Mouse (Mus musculus): ENCODE results near the gene Desi1. TPM values are rescaled to one million over a fixed set of nuclear protein-coding genes. Genes with fewer than 3 reads are reported as not detected.

Desi1 gene
- total and polyA plus RNA-seq, 3 experiments, result 10.0 to 47.3 (median 10.9) TPM

- peaks cover 13 to 21% of the 10 kb centered on the region in 2 experiments for H3K4me1 ChIP-seq (ENCODE audit: control insufficient read depth in 1 of 2, insufficient read depth in 2 of 2)
- no peak for DNase-seq (ENCODE audit: extremely low read depth)
- no peak overlapping the region for H3K27ac ChIP-seq (ENCODE audit: insufficient read depth, low read depth)
- H3K9me3 ChIP-seq (replicated peaks; ENCODE audit: low read length), result peaks cover 5% of the 10 kb centered on the region
- dilution Hi-C loops (cut with MboI; ENCODE audit: extremely low pct_ligation_motif_present, extremely low pct_unique_long_range_greater_than_20kb, low sequenced_read_pairs) (no loop called here), in situ Hi-C loops (cut with MboI; ENCODE audit: low pct_ligation_motif_present, low pct_unique_long_range_greater_than_20kb, low sequenced_read_pairs) (loop anchor here (5.0 kb wide), 1 partner anchor 46 kb away; no protein-coding TSS in a partner anchor)
- H3K4me2 ChIP-seq (ENCODE audit: insufficient read depth, low read depth, poor library complexity, severe bottlenecking), result no peak overlapping the region
- TF ChIP-seq CTCF (conservative IDR thresholded peaks at IDR 0.05 in 1 of 2, IDR thresholded peaks at IDR 0.05 in 1 of 2; ENCODE audit: low read depth in 2 of 2, low read length in 2 of 2) (peak in 1 of 2 experiments; percentile 9; a peak in 1 of 4 replicates), IRF4 (IDR thresholded peaks at IDR 0.05; ENCODE audit: low read depth, low read length) (no peak), SMC3 (IDR thresholded peaks at IDR 0.05; ENCODE audit: low read depth, low read length) (no peak), CHD2 (IDR thresholded peaks at IDR 0.05; ENCODE audit: low read length) (no peak), MXI1 (IDR thresholded peaks at IDR 0.05; ENCODE audit: low read depth, low read length) (no peak), RCOR1 (conservative IDR thresholded peaks at IDR 0.05; ENCODE audit: low read depth, low read length) (no peak), USF2 (conservative IDR thresholded peaks at IDR 0.05; ENCODE audit: low read depth, low read length) (no peak), MAFK (IDR thresholded peaks at IDR 0.05; ENCODE audit: insufficient replicate concordance, low read length) (no peak)
- no peaks in the 10 kb centered on the region for H3K79me2 ChIP-seq (replicated peaks; ENCODE audit: control insufficient read depth, extremely low read depth, insufficient read depth, poor library complexity, severe bottlenecking)
- H3K4me3 ChIP-seq (replicated peaks in 1 of 3; ENCODE audit: low read depth in 2 of 3, low read length in 2 of 3, poor library complexity in 1 of 3), result no peak overlapping the region
- H3K27me3 ChIP-seq (replicated peaks), result no peaks in the 10 kb centered on the region
- H3K9ac ChIP-seq (ENCODE audit: insufficient read depth, low read depth), result no peak overlapping the region
- peaks cover 54 to 72% of the 10 kb centered on the region in 2 experiments for H3K36me3 ChIP-seq (replicated peaks in 1 of 2; ENCODE audit: control insufficient read depth in 1 of 2, insufficient read depth in 1 of 2, low read length in 1 of 2)
Measured at GRCm38 (mm10) chr15:81951159-81951558, 82.5 kb downstream of the Desi1 start.

DNA sequence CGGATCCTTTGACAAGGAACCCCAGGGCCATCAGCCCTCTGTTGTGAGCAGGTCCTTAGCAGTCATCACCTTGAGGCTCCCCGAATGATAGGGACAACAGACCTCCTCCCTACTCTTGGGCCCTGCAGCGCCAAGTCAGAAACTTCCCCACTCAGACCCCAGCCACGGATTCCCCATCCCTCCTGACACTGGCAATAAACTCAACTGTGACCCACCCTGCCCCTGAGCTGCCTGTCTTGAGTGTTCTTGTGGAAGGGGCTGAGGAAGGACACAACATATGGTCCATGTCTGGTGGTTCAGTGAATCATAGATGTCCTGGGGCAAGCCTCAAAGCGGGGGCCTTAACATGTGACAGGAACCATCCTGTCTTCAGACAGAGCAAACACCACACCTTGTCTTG lies 82.9 kb downstream of the Desi1 start:
- H3K27me3 ChIP-seq (replicated peaks), result no peaks in the 10 kb centered on the region
- H3K4me1 ChIP-seq (ENCODE audit: control insufficient read depth in 1 of 2, insufficient read depth in 2 of 2), result peaks cover 13 to 21% of the 10 kb centered on the region in 2 experiments
- no peak for TF ChIP-seq NRF1 (IDR thresholded peaks at IDR 0.05; ENCODE audit: low read depth, low read length)
- no peak for TF ChIP-seq USF2 (conservative IDR thresholded peaks at IDR 0.05; ENCODE audit: low read depth, low read length)
- no peak overlapping the region for H3K4me3 ChIP-seq (replicated peaks in 1 of 3; ENCODE audit: low read depth in 2 of 3, low read length in 2 of 3, poor library complexity in 1 of 3)
- dilution Hi-C loops (cut with MboI; ENCODE audit: extremely low pct_ligation_motif_present, extremely low pct_unique_long_range_greater_than_20kb, low sequenced_read_pairs) (no loop called here), in situ Hi-C loops (cut with MboI; ENCODE audit: low pct_ligation_motif_present, low pct_unique_long_range_greater_than_20kb, low sequenced_read_pairs) (loop anchor here (5.0 kb wide), 1 partner anchor 47 kb away; no protein-coding TSS in a partner anchor)
- no peak for DNase-seq (ENCODE audit: extremely low read depth)
- H3K79me2 ChIP-seq (replicated peaks; ENCODE audit: control insufficient read depth, extremely low read depth, insufficient read depth, poor library complexity, severe bottlenecking), result no peaks in the 10 kb centered on the region
- H3K9me3 ChIP-seq (replicated peaks; ENCODE audit: low read length), result peaks cover 5% of the 10 kb centered on the region
- peaks cover 51 to 67% of the 10 kb centered on the region in 2 experiments for H3K36me3 ChIP-seq (replicated peaks in 1 of 2; ENCODE audit: control insufficient read depth in 1 of 2, insufficient read depth in 1 of 2, low read length in 1 of 2)
- H3K9ac ChIP-seq (ENCODE audit: insufficient read depth, low read depth), result no peak overlapping the region
- H3K4me2 ChIP-seq (ENCODE audit: insufficient read depth, low read depth, poor library complexity, severe bottlenecking), result no peak overlapping the region
- no peak overlapping the region for H3K27ac ChIP-seq (ENCODE audit: insufficient read depth, low read depth)

DNA sequence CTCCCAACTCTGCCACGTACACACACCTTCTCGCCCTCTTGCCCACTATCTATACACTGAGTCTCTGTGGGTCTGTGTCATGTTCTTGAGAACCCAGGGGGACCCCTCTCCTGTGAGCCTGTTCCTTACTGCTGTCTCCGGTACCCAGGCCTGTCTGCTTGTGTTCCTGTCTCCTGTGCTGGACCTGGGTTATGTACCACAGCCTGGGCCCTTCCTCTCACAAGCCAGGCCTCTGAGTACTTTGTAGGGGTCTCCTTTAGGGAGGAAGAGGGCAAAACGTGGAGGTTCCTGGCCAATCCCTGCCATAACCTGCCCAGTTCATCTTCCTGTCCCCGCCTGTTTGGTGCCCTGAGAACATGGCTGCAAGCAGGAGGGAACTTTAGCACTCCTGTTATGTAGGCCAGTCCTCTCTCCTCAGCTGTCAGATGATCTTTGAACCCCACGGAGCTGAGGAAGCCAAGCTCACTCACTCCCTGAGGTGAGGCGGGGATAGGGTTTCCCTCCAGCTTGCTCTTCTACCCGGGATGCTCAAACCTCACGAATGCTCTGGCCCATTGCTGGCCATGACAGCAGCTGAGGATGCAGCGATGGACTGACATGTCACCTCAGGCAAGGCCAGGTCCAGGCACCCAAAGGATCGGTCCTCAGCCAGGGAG lies 84.1 kb downstream of the Desi1 start:
- H3K4me3 ChIP-seq (replicated peaks in 1 of 3; ENCODE audit: low read depth in 2 of 3, low read length in 2 of 3, poor library complexity in 1 of 3), result no peak overlapping the region
- in situ Hi-C loops (cut with MboI; ENCODE audit: low pct_ligation_motif_present, low pct_unique_long_range_greater_than_20kb, low sequenced_read_pairs) (loop anchor here (5.0 kb wide), 1 partner anchor 48 kb away; no protein-coding TSS in a partner anchor), dilution Hi-C loops (cut with MboI; ENCODE audit: extremely low pct_ligation_motif_present, extremely low pct_unique_long_range_greater_than_20kb, low sequenced_read_pairs) (no loop called here)
- no peak overlapping the region for H3K4me2 ChIP-seq (ENCODE audit: insufficient read depth, low read depth, poor library complexity, severe bottlenecking)
- DNase-seq (ENCODE audit: extremely low read depth), result no peak
- H3K4me1 ChIP-seq (ENCODE audit: control insufficient read depth in 1 of 2, insufficient read depth in 2 of 2), result peaks cover 13 to 21% of the 10 kb centered on the region in 2 experiments
- H3K27ac ChIP-seq (ENCODE audit: insufficient read depth, low read depth), result no peak overlapping the region
- H3K9ac ChIP-seq (ENCODE audit: insufficient read depth, low read depth), result no peak overlapping the region
- H3K9me3 ChIP-seq (replicated peaks; ENCODE audit: low read length), result peaks cover 5% of the 10 kb centered on the region
- no peaks in the 10 kb centered on the region for H3K27me3 ChIP-seq (replicated peaks)
- TF ChIP-seq MYC (IDR thresholded peaks at IDR 0.05; ENCODE audit: low read depth, low read length) (no peak), TBP (conservative IDR thresholded peaks at IDR 0.05; ENCODE audit: low read depth, low read length) (no peak), SIN3A (IDR thresholded peaks at IDR 0.05; ENCODE audit: low read length) (no peak), USF2 (conservative IDR thresholded peaks at IDR 0.05; ENCODE audit: low read depth, low read length) (no peak), TCF12 (IDR thresholded peaks at IDR 0.05; ENCODE audit: low read depth, low read length) (no peak), ELF1 (IDR thresholded peaks at IDR 0.05; ENCODE audit: low read depth, low read length) (no peak), NELFE (IDR thresholded peaks at IDR 0.05; ENCODE audit: low read depth, low read length) (no peak), MAFK (IDR thresholded peaks at IDR 0.05; ENCODE audit: insufficient replicate concordance, low read length) (no peak), ZMIZ1 (IDR thresholded peaks at IDR 0.05; ENCODE audit: low read depth, low read length) (no peak), ZKSCAN1 (IDR thresholded peaks at IDR 0.05; ENCODE audit: borderline replicate concordance, low read depth, low read length) (no peak)
- no peaks in the 10 kb centered on the region for H3K79me2 ChIP-seq (replicated peaks; ENCODE audit: control insufficient read depth, extremely low read depth, insufficient read depth, poor library complexity, severe bottlenecking)
- H3K36me3 ChIP-seq (replicated peaks in 1 of 2; ENCODE audit: control insufficient read depth in 1 of 2, insufficient read depth in 1 of 2, low read length in 1 of 2), result peaks cover 42 to 58% of the 10 kb centered on the region in 2 experiments

All from CH12.LX (cell line).